Mouse (Mus musculus): ENCODE measurements at regions not wholly inside any gene's neighbourhood (a gene's known extent, or its start where the extent isn't known, plus 50 kb on each side); places are given as distances from the start of the nearest gene placed in this dataset.

DNA sequence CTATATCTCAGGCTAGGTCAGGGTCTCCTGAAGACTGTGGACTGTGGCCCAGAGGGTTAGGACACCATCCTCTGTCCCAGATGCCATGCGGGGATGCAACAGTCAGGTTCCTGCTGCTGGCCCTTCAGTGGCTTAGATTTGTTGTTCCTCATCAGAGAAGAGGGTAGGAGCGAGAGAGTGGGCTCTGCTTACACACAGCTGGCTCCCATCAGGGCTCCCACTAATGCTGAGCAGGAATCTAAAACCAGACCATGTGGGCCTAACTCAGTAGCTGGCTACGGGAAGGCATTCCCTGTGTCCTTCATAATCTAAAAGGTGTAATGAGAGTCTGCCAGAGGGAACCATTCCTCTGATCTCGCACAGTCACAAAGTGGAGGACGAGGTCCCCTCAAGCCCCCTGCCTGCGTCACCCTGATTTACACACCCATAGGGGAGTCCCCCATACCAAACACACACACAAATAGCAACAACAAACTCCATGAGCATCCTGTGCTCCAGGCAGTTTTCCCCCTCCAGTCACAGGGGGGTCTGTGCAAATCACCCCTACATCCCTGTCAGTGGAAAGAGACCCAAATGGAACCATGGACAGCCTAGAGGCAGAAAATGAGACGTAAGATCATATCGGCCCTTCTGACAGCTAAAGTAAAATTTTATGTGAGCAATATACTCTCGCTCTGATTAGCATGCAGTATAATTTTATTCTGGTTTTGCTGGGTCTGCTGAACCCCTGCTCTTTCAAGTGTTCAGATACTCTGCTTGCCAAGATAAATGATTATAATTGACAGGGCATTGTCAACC lies 234.8 kb downstream of the 3110018I06Rik start:
- Histone ChIP-seq H3K27me3 (ENCODE audit: control insufficient read depth, insufficient read depth, low read depth, low read length) (no peaks in the 10 kb centered on the region), H3K4me1 (ENCODE audit: control insufficient read depth, insufficient read depth, low read length) (peaks cover 15% of the 10 kb centered on the region), H3K9ac (ENCODE audit: low read depth, low read length) (no peak overlapping the region), H3K36me3 (ENCODE audit: control insufficient read depth, insufficient read depth, low read length) (no peaks in the 10 kb centered on the region), H3K27ac (ENCODE audit: low read length) (peak overlapping the region; percentile 45; the same call in 1 of the 2 replicates), H3K4me2 (ENCODE audit: low read length) (peak overlapping the region; percentile 9; the same call in 1 of the 2 replicates), H3K9me3 (replicated peaks; ENCODE audit: control insufficient read depth, low read length, poor library complexity, severe bottlenecking) (no peaks in the 10 kb centered on the region), H3K4me3 (ENCODE audit: low read depth, low read length) (no peak overlapping the region)
- 0 out of 2 replicates have a peak, but pooled peaks have one; percentile 30 for ATAC-seq
- 58% methylated on average over 9 of the region's 9 CpGs for WGBS

DNA sequence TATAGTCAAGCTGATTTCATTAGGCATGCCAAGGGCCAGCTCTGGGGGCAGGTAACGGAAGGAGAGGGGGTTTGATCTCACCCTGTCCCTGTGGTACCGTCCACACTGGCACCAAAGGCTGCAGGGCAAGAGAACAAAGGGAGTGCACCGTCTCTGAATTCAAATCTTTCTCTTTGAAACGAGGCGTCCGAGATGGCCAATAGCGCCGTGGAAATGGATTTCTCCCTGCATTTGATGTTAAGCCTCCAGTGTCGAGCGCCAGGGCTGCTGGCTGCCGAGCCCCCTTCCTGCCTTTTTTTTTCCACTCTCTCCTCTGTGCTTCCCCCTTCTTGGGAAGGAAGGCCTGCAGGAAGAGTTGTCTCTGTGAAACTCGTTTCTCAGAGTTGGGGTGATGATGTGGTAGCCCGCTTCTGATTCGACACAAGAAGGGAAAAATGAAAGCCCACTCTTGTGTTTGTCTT lies 235.5 kb downstream of the 3110018I06Rik start:
- no peak overlapping the region for H3K4me3 ChIP-seq (ENCODE audit: low read depth, low read length)
- no peak overlapping the region; the same call in 1 of the 2 replicates for H3K9ac ChIP-seq (ENCODE audit: low read depth, low read length)
- no peaks in the 10 kb centered on the region for H3K36me3 ChIP-seq (ENCODE audit: control insufficient read depth, insufficient read depth, low read length)
- H3K27me3 ChIP-seq (ENCODE audit: control insufficient read depth, insufficient read depth, low read depth, low read length): no peaks in the 10 kb centered on the region
- H3K9me3 ChIP-seq (replicated peaks; ENCODE audit: control insufficient read depth, low read length, poor library complexity, severe bottlenecking): no peaks in the 10 kb centered on the region
- H3K27ac ChIP-seq (ENCODE audit: low read length): peak overlapping the region; percentile 45; the same call in 1 of the 2 replicates
- H3K4me1 ChIP-seq (ENCODE audit: control insufficient read depth, insufficient read depth, low read length): peaks cover 15% of the 10 kb centered on the region
- peak; percentile 53; the same call in 1 of the 2 replicates for ATAC-seq
- peak overlapping the region; percentile 9; the same call in 1 of the 2 replicates for H3K4me2 ChIP-seq (ENCODE audit: low read length)
- WGBS: 18% methylated on average over 14 of the region's 14 CpGs

DNA sequence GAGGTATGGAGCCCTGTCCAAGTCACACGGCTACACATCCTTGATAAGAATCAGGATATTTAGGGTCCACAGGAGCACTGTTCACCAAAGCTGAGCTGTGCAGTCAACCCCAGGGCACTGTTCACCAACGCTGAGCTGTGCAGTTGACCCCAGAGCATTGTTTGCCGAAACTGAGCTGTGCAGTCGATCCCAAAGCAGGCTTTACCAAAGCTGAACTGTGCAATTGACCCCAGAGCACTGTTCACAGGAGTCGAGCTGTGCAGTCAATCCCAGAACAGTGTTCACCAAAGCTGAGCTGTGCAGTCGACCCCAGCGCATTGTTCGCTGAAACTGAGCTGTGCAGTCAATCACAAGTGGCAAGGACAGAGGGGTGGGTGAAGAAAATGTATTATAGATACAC lies 236.0 kb downstream of the 3110018I06Rik start:
- Histone ChIP-seq H3K4me3 (ENCODE audit: low read depth, low read length) (no peak overlapping the region), H3K27me3 (ENCODE audit: control insufficient read depth, insufficient read depth, low read depth, low read length) (no peaks in the 10 kb centered on the region), H3K9me3 (replicated peaks; ENCODE audit: control insufficient read depth, low read length, poor library complexity, severe bottlenecking) (no peaks in the 10 kb centered on the region), H3K9ac (ENCODE audit: low read depth, low read length) (no peak overlapping the region; the same call in 1 of the 2 replicates), H3K4me1 (ENCODE audit: control insufficient read depth, insufficient read depth, low read length) (peaks cover 15% of the 10 kb centered on the region), H3K4me2 (ENCODE audit: low read length) (peak overlapping the region; percentile 5; the same call in 1 of the 2 replicates), H3K27ac (ENCODE audit: low read length) (peak overlapping the region; percentile 45), H3K36me3 (ENCODE audit: control insufficient read depth, insufficient read depth, low read length) (no peaks in the 10 kb centered on the region)
- 0 out of 2 replicates have a peak, but pooled peaks have one; percentile 22 for ATAC-seq
- 26% methylated on average over 8 of the region's 8 CpGs for WGBS

DNA sequence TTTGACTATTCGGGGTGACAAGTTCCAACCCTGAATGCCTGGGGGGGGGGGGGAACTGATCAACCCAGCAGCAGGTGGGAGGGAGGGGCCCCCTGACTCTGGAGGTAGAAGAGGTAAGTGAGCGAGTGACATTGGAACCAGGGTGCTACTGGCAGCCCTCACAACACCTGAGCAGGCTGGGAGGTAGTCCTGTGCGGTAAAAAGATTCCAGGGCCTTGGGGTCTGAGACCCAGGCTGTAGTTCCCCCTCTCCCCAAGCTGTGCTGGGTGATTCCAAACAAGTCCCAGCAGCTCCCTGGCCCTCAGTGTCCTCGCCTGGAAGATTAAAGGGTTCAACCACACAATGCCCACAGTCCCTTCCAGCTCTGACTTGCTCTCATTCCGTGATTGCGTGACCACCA lies 240.4 kb downstream of the 3110018I06Rik start:
- H3K4me1 ChIP-seq (ENCODE audit: control insufficient read depth, insufficient read depth, low read length): peaks cover 8% of the 10 kb centered on the region
- ATAC-seq: no peak

DNA sequence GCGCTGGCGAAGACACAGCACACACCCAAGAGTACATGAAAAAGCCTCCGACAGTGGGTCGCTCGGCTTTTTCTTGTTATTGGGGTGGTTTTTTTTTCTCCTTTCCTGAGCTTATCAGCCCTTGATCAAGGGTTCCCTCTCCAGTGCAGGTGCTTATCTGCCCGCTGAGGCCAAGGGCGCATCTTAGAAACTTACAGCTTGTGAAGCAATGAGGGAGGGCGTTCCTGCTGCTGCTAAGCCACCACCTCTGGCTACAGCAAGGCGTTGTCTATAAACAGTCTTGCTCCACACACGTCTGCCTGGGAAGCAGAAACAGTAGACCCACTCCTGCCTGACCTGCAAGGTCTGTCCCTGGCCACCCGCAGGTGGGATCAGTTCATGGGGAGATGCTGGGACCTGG lies 240.9 kb downstream of the 3110018I06Rik start:
- Histone ChIP-seq H3K4me2 (ENCODE audit: low read length) (no peak overlapping the region), H3K4me3 (ENCODE audit: low read depth, low read length) (no peak overlapping the region), H3K4me1 (ENCODE audit: control insufficient read depth, insufficient read depth, low read length) (peaks cover 4% of the 10 kb centered on the region), H3K9me3 (replicated peaks; ENCODE audit: control insufficient read depth, low read length, poor library complexity, severe bottlenecking) (no peaks in the 10 kb centered on the region; the same call in 1 of the 2 replicates), H3K27ac (ENCODE audit: low read length) (no peak overlapping the region), H3K9ac (ENCODE audit: low read depth, low read length) (no peak overlapping the region), H3K27me3 (ENCODE audit: control insufficient read depth, insufficient read depth, low read depth, low read length) (no peaks in the 10 kb centered on the region), H3K36me3 (ENCODE audit: control insufficient read depth, insufficient read depth, low read length) (no peaks in the 10 kb centered on the region)
- 80% methylated on average over 11 of the region's 11 CpGs for WGBS
- no peak for ATAC-seq

More for the DNA sequence above, 240.4 kb downstream of the 3110018I06Rik start:
- WGBS: 71% methylated on average over 6 of the region's 6 CpGs
- Histone ChIP-seq H3K27ac (ENCODE audit: low read length) (no peak overlapping the region), H3K27me3 (ENCODE audit: control insufficient read depth, insufficient read depth, low read depth, low read length) (no peaks in the 10 kb centered on the region), H3K9me3 (replicated peaks; ENCODE audit: control insufficient read depth, low read length, poor library complexity, severe bottlenecking) (no peaks in the 10 kb centered on the region; the same call in 1 of the 2 replicates), H3K4me2 (ENCODE audit: low read length) (no peak overlapping the region), H3K4me3 (ENCODE audit: low read depth, low read length) (no peak overlapping the region), H3K9ac (ENCODE audit: low read depth, low read length) (no peak overlapping the region), H3K36me3 (ENCODE audit: control insufficient read depth, insufficient read depth, low read length) (no peaks in the 10 kb centered on the region)

DNA sequence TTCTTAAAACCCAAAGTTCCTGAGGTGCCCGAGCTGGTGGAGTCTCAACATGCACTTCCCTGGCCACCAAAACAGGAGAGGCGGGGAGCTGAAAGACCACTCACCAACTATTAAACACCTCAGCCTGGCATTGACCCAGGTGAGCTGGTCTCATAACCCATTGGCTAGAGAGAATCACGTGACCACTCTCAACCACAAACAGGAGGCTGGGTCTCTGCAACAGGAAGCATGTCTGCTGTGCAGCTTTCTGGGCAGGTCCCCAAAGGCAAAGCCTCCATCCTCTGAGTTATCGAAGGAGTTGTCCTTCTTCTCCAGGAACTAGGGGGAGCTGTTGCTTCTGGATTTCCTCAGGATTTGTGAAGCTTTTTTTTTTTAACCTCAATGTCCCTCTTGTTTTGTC lies 242.5 kb downstream of the 3110018I06Rik start:
- Histone ChIP-seq H3K36me3 (ENCODE audit: control insufficient read depth, insufficient read depth, low read length) (no peaks in the 10 kb centered on the region), H3K9ac (ENCODE audit: low read depth, low read length) (no peak overlapping the region), H3K4me1 (ENCODE audit: control insufficient read depth, insufficient read depth, low read length) (no peaks in the 10 kb centered on the region), H3K4me3 (ENCODE audit: low read depth, low read length) (no peak overlapping the region), H3K27ac (ENCODE audit: low read length) (no peak overlapping the region), H3K27me3 (ENCODE audit: control insufficient read depth, insufficient read depth, low read depth, low read length) (no peaks in the 10 kb centered on the region), H3K4me2 (ENCODE audit: low read length) (no peak overlapping the region), H3K9me3 (replicated peaks; ENCODE audit: control insufficient read depth, low read length, poor library complexity, severe bottlenecking) (no peaks in the 10 kb centered on the region; the same call in 1 of the 2 replicates)
- 77% methylated on average over 4 of the region's 4 CpGs for WGBS
- ATAC-seq: no peak

DNA sequence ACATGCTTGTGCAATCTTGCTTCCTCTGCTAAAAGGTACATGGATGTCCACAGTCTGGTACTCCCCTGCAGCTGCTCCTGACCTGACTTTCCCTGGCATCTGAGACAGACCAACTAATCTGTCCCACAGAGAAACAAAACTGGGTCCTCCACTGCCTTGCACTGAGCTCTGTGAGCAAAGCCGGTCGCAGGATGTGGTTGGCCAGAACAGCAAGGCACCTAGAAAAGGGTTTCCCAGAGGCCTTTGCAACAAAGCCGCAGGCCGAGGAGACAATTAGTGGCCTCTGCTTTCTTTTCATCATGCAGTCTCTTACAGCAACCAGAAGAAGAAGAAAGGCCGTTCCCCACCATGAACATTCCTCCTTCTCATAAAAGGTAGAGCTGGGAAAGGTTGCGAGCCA lies 246.1 kb downstream of the 3110018I06Rik start:
- Histone ChIP-seq H3K27ac (ENCODE audit: low read length) (no peak overlapping the region), H3K4me1 (ENCODE audit: control insufficient read depth, insufficient read depth, low read length) (no peaks in the 10 kb centered on the region), H3K9ac (ENCODE audit: low read depth, low read length) (no peak overlapping the region), H3K36me3 (ENCODE audit: control insufficient read depth, insufficient read depth, low read length) (no peaks in the 10 kb centered on the region), H3K4me2 (ENCODE audit: low read length) (no peak overlapping the region), H3K9me3 (replicated peaks; ENCODE audit: control insufficient read depth, low read length, poor library complexity, severe bottlenecking) (no peaks in the 10 kb centered on the region; the same call in 1 of the 2 replicates), H3K27me3 (ENCODE audit: control insufficient read depth, insufficient read depth, low read depth, low read length) (no peaks in the 10 kb centered on the region), H3K4me3 (ENCODE audit: low read depth, low read length) (no peak overlapping the region)
- 88% methylated on average over 6 of the region's 6 CpGs for WGBS
- ATAC-seq: no peak

DNA sequence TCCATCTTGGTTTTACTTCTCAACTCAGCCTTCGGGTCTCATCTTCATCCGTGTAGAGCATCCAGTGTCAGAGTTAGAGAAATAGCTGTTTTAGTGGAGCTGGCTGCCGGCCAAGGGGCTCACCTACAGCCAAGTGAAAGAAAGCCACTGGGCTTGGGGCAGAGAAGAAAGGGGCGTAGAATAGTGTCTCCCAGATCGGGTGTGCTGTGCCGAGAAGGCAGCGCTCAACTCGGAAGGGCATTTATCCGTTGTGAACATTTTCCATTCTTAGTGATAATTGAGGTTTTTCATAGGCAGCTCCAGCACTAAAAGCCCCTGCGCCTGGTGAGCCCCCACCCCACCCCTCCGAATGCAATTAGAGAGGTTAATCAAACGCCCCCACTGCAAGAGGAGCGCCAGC lies 254.2 kb downstream of the 3110018I06Rik start:
- Histone ChIP-seq H3K27me3 (ENCODE audit: control insufficient read depth, insufficient read depth, low read depth, low read length) (no peaks in the 10 kb centered on the region), H3K9me3 (replicated peaks; ENCODE audit: control insufficient read depth, low read length, poor library complexity, severe bottlenecking) (no peaks in the 10 kb centered on the region), H3K4me3 (ENCODE audit: low read depth, low read length) (no peak overlapping the region), H3K9ac (ENCODE audit: low read depth, low read length) (no peak overlapping the region), H3K4me1 (ENCODE audit: control insufficient read depth, insufficient read depth, low read length) (no peaks in the 10 kb centered on the region), H3K27ac (ENCODE audit: low read length) (no peak overlapping the region), H3K36me3 (ENCODE audit: control insufficient read depth, insufficient read depth, low read length) (no peaks in the 10 kb centered on the region), H3K4me2 (ENCODE audit: low read length) (no peak overlapping the region)
- 53% methylated on average over 13 of the region's 13 CpGs for WGBS
- ATAC-seq: no peak

DNA sequence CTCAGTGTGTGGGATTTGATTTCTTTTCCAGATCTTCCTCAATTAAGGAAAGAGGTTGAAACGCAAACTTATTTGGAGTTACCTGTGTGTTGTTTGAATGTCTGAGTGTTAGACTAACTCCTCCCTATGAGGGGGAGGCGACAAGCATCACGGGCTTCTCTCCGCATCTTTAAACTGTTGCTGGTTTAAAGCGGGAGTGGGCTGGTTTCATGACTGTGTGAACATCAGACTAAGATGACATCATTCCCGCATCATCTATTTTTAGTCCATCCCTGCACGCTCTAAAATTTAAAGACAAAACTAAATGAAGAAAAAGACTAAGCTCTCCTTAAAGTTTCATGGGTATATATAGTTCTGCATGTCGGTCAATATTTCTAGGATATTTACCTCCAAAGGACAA lies 256.4 kb downstream of the 3110018I06Rik start:
- no peak for ATAC-seq
- no peaks in the 10 kb centered on the region for H3K27me3 ChIP-seq (ENCODE audit: control insufficient read depth, insufficient read depth, low read depth, low read length)
- no peaks in the 10 kb centered on the region for H3K36me3 ChIP-seq (ENCODE audit: control insufficient read depth, insufficient read depth, low read length)
- WGBS: 94% methylated on average over 8 of the region's 8 CpGs
- H3K4me2 ChIP-seq (ENCODE audit: low read length): no peak overlapping the region
- no peaks in the 10 kb centered on the region for H3K4me1 ChIP-seq (ENCODE audit: control insufficient read depth, insufficient read depth, low read length)
- no peak overlapping the region for H3K4me3 ChIP-seq (ENCODE audit: low read depth, low read length)
- no peak overlapping the region for H3K27ac ChIP-seq (ENCODE audit: low read length)
- H3K9ac ChIP-seq (ENCODE audit: low read depth, low read length): no peak overlapping the region
- no peaks in the 10 kb centered on the region for H3K9me3 ChIP-seq (replicated peaks; ENCODE audit: control insufficient read depth, low read length, poor library complexity, severe bottlenecking)

Measured in midbrain, embryonic 16.5 days (tissue).